Mouse (Mus musculus) layer of hippocampus, adult 18-20 months (tissue): ENCODE results near the gene Brd7. TPM values are rescaled to one million over a fixed set of nuclear protein-coding genes. Genes with fewer than 3 reads are reported as not detected.

ENCODE experiments used
- DNase-seq, 2 experiments: peaks; one replicate each; pipeline ENCODE4 v3.0.0; 2022; ENCODE audit warnings: low spot score in 2 of 2
- total RNA-seq, 2 experiments: library from RNA; stranded (reverse); gene quantifications; 2 replicates each; pipeline ENCODE4 v1.2.3; 2021

The Brd7 gene
- total RNA-seq, 2 experiments from 2014 or later, result 48.4 to 49.9 TPM

- no peak for DNase-seq
Observed at GRCm38 (mm10) chr8:88285469-88286356, 76.3 kb downstream of the Brd7 start.

DNA sequence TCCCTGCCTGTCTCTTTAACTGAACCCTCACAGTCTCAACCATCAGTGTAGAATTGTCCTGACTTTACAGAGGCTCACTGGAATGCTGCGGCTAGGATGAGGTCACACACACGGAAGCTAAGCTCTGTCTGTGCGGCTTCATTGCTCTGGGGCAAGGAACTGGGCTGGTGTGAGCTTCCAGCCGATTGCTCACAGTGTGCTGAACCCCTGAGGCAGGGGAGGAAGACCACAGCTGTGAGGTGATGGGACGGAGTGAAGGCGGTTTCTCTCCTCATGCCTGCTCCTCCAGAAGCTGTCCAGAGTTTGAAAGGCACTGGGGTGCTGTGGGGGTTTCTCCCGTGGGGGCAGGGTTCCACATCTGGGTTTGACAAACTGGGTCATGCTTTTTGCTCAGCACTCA lies 77.3 kb downstream of the Brd7 start:
- DNase-seq, result no peak

DNA sequence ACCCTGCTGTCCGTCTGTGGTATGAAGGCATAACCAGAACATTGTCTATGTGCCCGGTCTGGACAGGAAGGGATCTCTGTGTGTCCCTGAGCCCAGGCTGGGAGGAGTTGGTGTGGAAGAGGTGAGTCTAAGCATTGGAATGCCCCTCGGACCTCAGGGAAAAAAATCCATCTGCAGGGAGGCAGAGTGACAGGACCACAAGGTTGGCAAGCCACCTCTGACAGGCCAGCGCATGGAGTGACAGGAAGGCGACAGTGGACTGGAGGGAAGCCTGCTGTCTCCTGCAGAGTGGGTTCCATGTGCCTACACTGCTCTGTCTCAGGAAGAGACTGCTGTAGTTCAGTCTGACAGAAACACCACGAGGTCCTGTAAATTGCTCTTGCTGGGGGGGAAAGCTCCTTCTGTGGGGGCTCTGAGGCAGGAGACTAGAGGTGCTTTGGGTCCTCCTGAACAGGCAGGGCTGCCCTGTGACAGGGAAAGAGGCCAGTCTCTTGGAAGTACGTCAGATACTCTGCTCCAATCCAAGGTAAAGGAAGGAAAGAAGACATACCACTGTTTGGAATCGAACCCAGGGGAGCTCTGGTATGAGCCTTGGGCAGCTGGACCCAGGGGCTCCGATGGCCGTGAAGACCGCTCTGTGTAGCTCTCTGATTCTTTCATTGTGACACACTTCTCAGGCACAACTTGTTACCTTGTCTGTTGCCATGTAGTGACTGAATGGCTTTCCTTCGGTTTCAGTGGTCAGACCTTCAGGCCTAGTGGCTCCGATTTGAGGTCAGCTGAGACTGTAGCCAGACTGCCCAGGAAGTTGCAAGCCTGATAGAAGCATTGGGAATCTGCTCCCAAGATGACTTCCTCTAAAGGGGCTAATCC lies 78.5 kb downstream of the Brd7 start:
- DNase-seq, result no peak

DNA sequence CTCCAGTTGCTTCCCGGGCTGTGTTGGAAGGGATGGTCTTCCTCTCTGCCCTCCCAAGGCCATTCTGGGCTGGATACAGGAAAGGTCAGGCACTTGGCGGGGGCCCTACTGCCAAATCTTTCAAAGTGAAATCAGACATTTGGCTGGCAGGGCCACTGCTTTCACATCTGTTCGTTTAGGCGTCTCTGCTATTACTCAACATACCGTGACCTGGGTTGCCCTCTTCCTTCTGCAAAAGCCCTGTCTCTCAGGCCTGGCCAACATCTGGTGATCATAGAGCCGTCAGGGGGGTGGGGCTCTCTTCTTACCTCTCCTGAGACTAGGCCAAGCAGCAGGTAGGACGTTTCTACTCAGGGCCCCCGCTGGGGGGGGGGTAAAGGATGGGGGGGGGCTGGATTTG lies 79.3 kb downstream of the Brd7 start:
- no peak for DNase-seq

Other genes with a start within 250 kb of the Brd7 start
- 10 to 100 TPM; 32.2 to 34.0 TPM for gene Cnep1r1, start 243.4 kb downstream of the Brd7 start, total RNA-seq
- gene Heatr3, start 224.3 kb downstream of the Brd7 start, total RNA-seq, result 10 to 100 TPM; 24.7 to 24.9 TPM
- 10 to 100 TPM; 39.1 to 39.6 TPM for gene Tent4b, start 163.0 kb downstream of the Brd7 start, total RNA-seq
- 1 to 10 TPM; 2.2 to 3.3 TPM for gene Adcy7, start 89.8 kb downstream of the Brd7 start, total RNA-seq
- gene Nkd1, start 159.2 kb upstream of the Brd7 start, total RNA-seq, result 1 to 10 TPM; 8.2 to 9.0 TPM